Mouse (Mus musculus): ENCODE measurements around the gene Ralgps2. TPM values are rescaled to one million over a fixed set of nuclear protein-coding genes. Genes with fewer than 3 reads are reported as not detected.

Gene Ralgps2
- total RNA-seq, 2 experiments from 2014 or later, result 12.7 to 22.4 TPM

Other genes with a start within 250 kb of the Ralgps2 start
- gene Fam20b, start 220.5 kb downstream of the Ralgps2 start, total RNA-seq (2014; fragmentation: Nextera tagmentation), result 24.9 and 35.7 TPM in 2 replicates
- 41.1 and 46.9 TPM in 2 replicates for gene Fam20b, start 220.5 kb downstream of the Ralgps2 start, total RNA-seq (2017)
- gene Angptl1, start 101.1 kb downstream of the Ralgps2 start, total RNA-seq (2014; fragmentation: Nextera tagmentation), result not detected in 2 replicates
- not detected in 2 replicates for gene Angptl1, start 101.1 kb downstream of the Ralgps2 start, total RNA-seq (2017)
- gene Tex35, start 169.1 kb upstream of the Ralgps2 start, total RNA-seq (2014; fragmentation: Nextera tagmentation), result not detected in 2 replicates
- not detected in 2 replicates for gene Tex35, start 169.1 kb upstream of the Ralgps2 start, total RNA-seq (2017)